ENCODE assay signal across 23 mouse cellular contexts in genomic region chr3:79691957-79692356, GRCm38 (mm10). TPM values are rescaled to one million over a fixed set of nuclear protein-coding genes. Genes with fewer than 3 reads are reported as not detected.
"Had no signal": no experiment of that assay in that cellular context is flagged by ENCODE, and none has a peak within 500 bp of the region (broad histone marks: within the 10 kb centered on the region; RNA-seq: fewer than 3 reads in every experiment).

No protein-coding gene starts in this region.

- H3K9ac ChIP-seq: kidney, embryonic 15.5 days; limb, embryonic 13.5 days; liver, embryonic 12.5 days; liver, embryonic 15.5 days; lung, embryonic 15.5 days; midbrain, embryonic 12.5 days; midbrain, embryonic 15.5 days; neural tube, embryonic 12.5 days; neural tube, embryonic 15.5 days had no signal

- H3K9me3 ChIP-seq: kidney, embryonic 15.5 days; limb, embryonic 10.5 days; limb, embryonic 13.5 days; lung, embryonic 15.5 days; midbrain, embryonic 12.5 days; midbrain, embryonic 15.5 days; neural tube, embryonic 12.5 days; neural tube, embryonic 15.5 days had no signal

- DNase-seq: kidney, adult 11 months; kidney, adult 8-10 months; kidney, postnatal 10 days; kidney, postnatal 36 days; liver; lung, adult 18-20 months; lung, postnatal 14 days; lung, postnatal 4 days; right cerebral cortex, adult 18-20 months; thymus, adult 18-20 months; thymus, postnatal 36 days had no signal

- H3K4me1 ChIP-seq: kidney, embryonic 15.5 days; limb, embryonic 10.5 days; limb, embryonic 13.5 days; liver, embryonic 12.5 days; liver, embryonic 15.5 days; lung, embryonic 15.5 days; midbrain, embryonic 12.5 days; midbrain, embryonic 15.5 days; neural tube, embryonic 12.5 days; neural tube, embryonic 15.5 days had no signal

- H3K4me2 ChIP-seq: kidney, embryonic 15.5 days; limb, embryonic 13.5 days; liver, embryonic 12.5 days; liver, embryonic 15.5 days; lung, embryonic 15.5 days; midbrain, embryonic 12.5 days; midbrain, embryonic 15.5 days; neural tube, embryonic 12.5 days; neural tube, embryonic 15.5 days had no signal

- H3K4me3 ChIP-seq: kidney, embryonic 15.5 days; limb, embryonic 10.5 days; limb, embryonic 13.5 days; liver, embryonic 12.5 days; liver, embryonic 15.5 days; lung, embryonic 15.5 days; midbrain, embryonic 12.5 days; midbrain, embryonic 15.5 days; neural tube, embryonic 12.5 days; neural tube, embryonic 15.5 days had no signal

- H3K36me3 ChIP-seq: kidney, embryonic 15.5 days; limb, embryonic 10.5 days; limb, embryonic 13.5 days; liver, embryonic 12.5 days; liver, embryonic 15.5 days; lung, embryonic 15.5 days; midbrain, embryonic 12.5 days; midbrain, embryonic 15.5 days; neural tube, embryonic 12.5 days; neural tube, embryonic 15.5 days had no signal

- ATAC-seq: liver, embryonic 12.5 days; midbrain, embryonic 15.5 days had no signal

- H3K27me3 ChIP-seq: kidney, embryonic 15.5 days; limb, embryonic 13.5 days; liver, embryonic 12.5 days; liver, embryonic 15.5 days; lung, embryonic 15.5 days; midbrain, embryonic 12.5 days; midbrain, embryonic 15.5 days; neural tube, embryonic 12.5 days; neural tube, embryonic 15.5 days had no signal

- H3K27ac ChIP-seq: kidney, embryonic 15.5 days; limb, embryonic 10.5 days; limb, embryonic 13.5 days; liver, embryonic 12.5 days; liver, embryonic 15.5 days; lung, embryonic 15.5 days; midbrain, embryonic 12.5 days; midbrain, embryonic 15.5 days; neural tube, embryonic 12.5 days; neural tube, embryonic 15.5 days had no signal

RNA-seq across cellular contexts. Expression of gene Rxfp1, which starts 45.7 kb away (rescaled TPM):
- polyA plus RNA-seq: liver, embryonic 15.5 days; midbrain, embryonic 12.5 days; small intestine, adult 2 months; stomach, embryonic 16.5 days had no signal
